Mouse (Mus musculus) left cerebral cortex, adult 2 months (tissue): ENCODE measurements at regions not wholly inside any gene's neighbourhood (a gene's known extent, or its start where the extent isn't known, plus 50 kb on each side); places are given as distances from the start of the nearest gene placed in this dataset.

Experiments
- DNase-seq, 2 experiments: peaks; one replicate each; pipeline ENCODE4 v3.0.0; 2021 to 2022; ENCODE audit warnings: low spot score in 2 of 2, mixed read lengths in 1 of 2; ENCODE audit errors: extremely low spot score in 1 of 2
- H3K27ac ChIP-seq: fragments of 200-600 bp; 2 replicates; pipeline ENCODE4 v1.8.1; 2022
- H3K4me3 ChIP-seq: fragments of 200-600 bp; 2 replicates; pipeline ENCODE4 v1.8.1; 2022
- CTCF ChIP-seq: fragments of 200-600 bp; IDR thresholded peaks from 2 replicates; pipeline ENCODE4 v1.8.1; 2022; ENCODE audit warnings: antibody characterized with exemption, mild to moderate bottlenecking, moderate library complexity
- intact Hi-C: fragments of 180-260 bp; cut with DNase I; formaldehyde crosslinking; loops from one replicate; pipeline ENCODE4 v1.15.1; 2025

DNA sequence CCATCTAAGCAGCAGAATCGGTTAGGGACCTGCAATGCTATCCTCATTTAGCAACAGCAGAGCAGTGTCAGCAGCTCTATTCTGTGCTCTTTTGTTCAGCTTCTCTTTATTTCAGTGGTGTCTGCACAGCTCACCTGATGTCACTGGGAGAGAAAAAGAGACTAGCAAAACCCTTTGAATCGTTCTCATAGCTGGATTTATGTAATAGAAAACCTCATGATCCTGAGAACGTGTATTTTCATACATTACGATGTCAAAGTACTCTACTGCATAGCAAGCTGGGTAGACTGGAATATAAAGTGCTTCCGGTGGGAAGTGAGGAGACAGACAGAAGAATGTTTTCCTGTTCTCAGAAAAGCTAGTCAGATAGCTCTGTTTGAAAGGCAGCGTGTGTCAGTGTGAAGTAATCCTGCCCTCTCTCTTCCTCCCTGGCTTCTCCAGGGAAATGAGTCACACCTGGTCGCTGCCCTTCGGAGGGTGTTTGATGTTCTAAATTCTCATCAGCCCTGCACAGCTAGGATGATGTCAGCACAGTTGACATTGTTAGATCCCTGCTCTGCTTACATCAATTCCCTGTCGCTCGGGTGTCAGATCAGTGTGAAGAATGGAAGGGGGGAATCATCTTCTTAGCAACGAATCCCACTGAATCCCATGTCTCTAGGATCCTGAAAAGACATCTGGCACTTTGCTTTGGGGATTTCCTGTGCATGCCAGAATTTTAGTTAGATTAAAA, 129.6 kb upstream of the Zbtb20 start:
- DNase-seq: peak; percentile 29 to 47
- TF ChIP-seq CTCF: no peak
- intact Hi-C loops: loop anchor here (2.0 kb wide), 3 partner anchors 27 to 137 kb away; no protein-coding TSS in a partner anchor
- peak overlapping the region; percentile 72 for H3K27ac ChIP-seq
- H3K4me3 ChIP-seq: no peak overlapping the region

DNA sequence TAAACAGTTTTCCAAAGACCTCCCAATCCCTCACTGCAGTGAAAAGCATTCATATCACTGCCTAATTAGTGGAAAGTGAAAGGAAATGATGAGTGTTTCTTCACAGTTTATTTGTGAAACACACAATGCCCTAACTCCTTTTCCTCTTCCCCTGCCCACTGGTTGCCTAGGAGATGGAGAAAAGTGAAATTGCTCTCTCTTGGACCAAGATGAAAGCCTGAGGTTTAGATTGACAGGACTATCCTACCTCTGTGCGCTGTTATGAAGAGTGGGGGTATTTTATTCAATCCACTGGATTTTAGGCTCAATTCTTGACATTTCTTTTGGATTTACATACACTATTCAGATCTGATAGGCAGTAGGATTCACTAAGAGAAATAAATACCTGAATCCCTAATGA, 132.1 kb upstream of the Zbtb20 start:
- no peak for TF ChIP-seq CTCF
- intact Hi-C loops: no loop called here
- no peak for DNase-seq
- no peak overlapping the region for H3K27ac ChIP-seq
- no peak overlapping the region for H3K4me3 ChIP-seq

DNA sequence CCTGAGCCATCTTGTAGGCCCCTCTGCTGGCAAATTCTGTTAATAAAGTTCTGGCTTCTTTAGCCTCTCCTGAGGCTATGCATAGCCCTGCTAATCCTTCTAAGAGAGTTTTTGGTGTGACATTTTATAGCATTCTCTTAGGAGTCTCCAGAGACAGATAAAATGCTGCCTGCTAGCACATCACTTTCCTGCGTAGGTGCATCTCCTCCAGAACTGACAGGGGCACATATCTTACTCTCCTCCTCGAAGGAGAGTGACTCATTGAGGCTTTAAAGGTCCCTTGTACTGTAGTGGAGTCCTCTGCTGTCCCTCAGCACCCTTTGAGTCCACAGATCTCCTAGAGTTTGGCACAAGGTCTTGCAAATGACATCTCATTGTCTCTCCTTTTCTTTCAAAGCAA, 132.6 kb upstream of the Zbtb20 start:
- no peak for DNase-seq
- TF ChIP-seq CTCF: no peak
- intact Hi-C loops: no loop called here
- H3K4me3 ChIP-seq: no peak overlapping the region
- no peak overlapping the region for H3K27ac ChIP-seq

DNA sequence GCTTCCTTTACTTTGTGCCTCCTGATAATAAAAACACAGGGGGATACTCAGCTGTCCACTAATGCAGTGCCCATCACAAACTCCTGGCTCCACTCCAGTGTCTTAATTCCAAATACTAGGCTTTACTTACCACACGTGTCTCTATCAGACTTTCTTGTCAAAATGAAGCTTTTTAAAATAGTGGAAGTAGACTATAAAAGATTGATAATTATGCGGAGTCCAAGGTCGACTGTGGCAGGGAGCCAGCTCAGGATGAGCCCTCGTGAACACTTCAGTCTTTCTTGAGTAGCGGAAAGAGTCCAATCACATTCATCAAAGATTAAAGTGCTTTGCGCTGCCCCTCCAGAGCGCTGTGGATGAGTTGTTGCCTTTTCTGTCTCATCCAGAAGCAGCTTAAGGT, 147.9 kb upstream of the Zbtb20 start:
- TF ChIP-seq CTCF: no peak
- Histone ChIP-seq H3K27ac (no peak overlapping the region), H3K4me3 (no peak overlapping the region)
- intact Hi-C loops: no loop called here
- DNase-seq: no peak

DNA sequence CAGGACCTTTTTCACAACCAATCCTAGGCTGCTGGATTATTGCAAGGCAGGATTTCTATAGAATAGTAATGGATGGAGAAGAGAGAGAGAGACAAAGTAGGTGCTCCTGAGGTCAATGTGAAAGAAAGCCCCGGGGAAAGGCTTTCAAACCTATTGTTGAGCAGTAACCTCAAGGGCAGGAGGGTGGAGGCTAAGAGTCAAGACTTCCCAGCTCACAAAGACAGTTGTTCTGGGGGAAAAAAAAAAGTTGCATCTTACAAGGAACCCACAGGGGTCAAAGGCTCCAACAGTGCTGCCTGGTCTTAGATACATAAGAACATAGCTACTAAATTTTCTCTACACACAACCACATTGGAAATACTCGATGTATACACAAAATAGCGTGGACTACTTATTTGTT, 155.8 kb upstream of the Zbtb20 start:
- intact Hi-C loops: loop anchor here (2.0 kb wide), 1 partner anchor 25 kb away; no protein-coding TSS in a partner anchor
- no peak for TF ChIP-seq CTCF
- no peak overlapping the region for H3K4me3 ChIP-seq
- no peak for DNase-seq
- H3K27ac ChIP-seq: no peak overlapping the region

DNA sequence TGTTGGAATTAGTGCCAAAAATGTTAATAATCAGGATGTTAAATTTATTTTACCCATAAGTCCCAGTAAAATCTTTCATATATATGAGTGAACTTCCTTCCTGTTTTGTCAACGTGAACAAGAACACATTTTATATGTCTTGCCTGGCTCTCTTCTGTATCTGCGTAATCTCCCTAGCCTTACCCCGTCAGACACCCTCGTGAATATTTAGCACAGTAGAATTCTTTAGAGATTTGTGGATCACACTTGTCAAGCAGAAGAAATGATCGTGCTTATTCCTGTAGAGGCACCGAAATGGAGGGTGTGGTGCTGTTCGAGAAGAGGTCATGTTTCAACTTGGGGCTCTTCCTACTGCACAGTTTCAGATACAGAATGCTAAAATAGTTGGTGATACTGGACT, 157.2 kb upstream of the Zbtb20 start:
- Histone ChIP-seq H3K4me3 (no peak overlapping the region), H3K27ac (peak overlapping the region; percentile 72)
- DNase-seq: no peak
- intact Hi-C loops: loop anchor here (2.0 kb wide), 1 partner anchor 26 kb away; no protein-coding TSS in a partner anchor
- no peak for TF ChIP-seq CTCF

DNA sequence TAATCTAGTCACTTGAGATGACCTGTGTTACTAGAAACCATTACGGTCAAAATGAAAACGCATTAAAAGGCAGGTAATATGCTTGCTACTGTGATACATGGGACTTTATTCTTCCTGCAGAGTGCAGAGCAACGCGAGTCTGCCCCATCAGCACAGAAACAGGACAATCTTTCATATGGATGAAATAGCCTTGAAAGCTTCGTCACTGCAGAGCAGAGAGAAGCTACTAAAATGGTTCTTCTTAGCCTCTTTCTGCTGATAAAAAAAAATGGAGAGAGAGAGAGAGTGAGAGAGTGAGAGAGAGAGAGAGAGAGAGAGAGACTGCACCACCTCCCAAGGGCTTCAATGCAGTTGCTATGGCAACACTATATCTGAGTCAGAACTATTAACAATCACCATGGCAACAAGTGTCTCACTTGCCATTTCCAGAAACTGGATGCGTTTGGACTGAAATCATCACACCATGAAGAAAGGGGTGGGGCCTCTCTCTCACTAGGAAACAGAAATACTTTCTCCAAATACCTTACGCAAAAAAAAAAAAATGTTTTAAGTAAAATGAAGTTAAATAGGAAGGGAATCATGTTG, 157.8 kb upstream of the Zbtb20 start:
- intact Hi-C loops: loop anchor here (2.0 kb wide), 1 partner anchor 27 kb away; no protein-coding TSS in a partner anchor
- Histone ChIP-seq H3K27ac (peak overlapping the region; percentile 89), H3K4me3 (no peak overlapping the region)
- DNase-seq: peak in 1 of 2 experiments; percentile 51
- no peak for TF ChIP-seq CTCF

DNA sequence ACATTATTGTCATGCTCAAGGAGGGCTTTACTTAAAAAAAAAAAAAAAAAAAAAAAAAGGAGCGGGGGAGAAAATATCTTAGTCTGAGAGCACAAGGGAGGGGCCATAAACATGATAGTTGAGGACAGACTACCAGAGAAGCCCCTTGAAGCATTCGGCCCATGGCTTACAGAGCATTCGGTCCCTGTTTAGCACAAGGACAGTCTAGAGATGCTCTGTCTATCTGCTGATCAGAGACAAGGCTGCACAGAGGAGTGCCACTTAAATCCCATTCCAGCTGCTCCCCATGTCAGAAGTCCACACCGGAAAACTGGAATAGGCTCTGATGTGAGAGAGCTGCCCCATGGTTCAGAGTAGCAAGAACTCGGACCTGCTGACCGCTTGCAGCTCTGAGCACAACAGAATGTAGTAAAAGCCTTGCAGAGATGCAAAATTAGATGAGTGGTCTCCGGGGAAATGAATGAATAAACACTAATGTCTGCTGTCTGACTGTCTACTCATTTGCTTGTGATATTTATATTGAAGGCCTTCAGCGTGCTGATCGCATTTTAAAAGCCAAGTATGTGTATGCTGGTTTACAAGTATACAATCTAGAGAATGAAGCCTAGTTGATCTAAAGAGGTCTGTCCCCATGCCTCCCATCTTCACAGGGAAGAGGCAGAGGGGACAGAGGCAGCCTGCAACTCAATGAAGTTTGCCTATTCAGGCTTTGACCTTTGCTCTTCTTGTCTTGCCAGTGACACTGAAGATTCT, 158.4 kb upstream of the Zbtb20 start:
- Histone ChIP-seq H3K4me3 (no peak overlapping the region), H3K27ac (peak overlapping the region; percentile 89)
- TF ChIP-seq CTCF: no peak
- intact Hi-C loops: no loop called here
- DNase-seq: peak in 1 of 2 experiments; percentile 16

DNA sequence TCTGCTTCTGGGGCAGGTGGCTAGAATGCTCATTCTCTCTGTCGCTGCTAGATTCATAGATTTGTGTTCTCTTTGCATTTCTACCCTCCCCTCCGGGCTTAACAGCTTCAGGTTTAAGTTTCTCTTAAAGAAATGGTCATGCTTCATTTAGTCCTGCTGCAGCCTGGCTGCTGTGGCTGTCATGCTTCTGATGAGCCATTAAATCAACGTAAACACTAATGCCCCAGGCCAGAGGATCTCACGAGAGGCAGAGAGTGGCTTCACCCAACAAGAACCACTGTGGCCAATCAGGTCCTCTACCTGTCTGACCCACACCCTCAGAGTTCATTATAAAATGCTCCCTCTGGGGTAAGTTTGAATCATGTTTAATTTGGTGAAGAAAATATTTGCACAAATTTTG, 173.0 kb upstream of the Zbtb20 start:
- no peak for TF ChIP-seq CTCF

DNA sequence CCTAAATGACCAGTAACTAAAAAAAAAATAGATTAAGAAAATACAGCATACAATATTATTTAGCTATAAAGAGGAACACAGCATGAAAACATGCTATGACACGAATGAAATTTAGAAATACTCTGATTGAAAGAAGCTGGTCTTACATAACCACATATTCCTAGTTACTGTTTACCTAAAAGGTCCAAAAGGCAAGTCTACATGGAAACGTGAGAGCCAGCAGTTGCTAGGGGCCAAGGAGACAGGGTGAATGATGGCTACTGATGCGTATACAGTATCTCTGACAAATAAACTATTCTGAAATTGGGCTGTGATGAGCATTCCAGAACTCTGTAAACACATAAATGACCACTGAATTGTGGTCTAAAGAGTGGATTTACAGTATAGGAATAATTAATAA, 194.5 kb upstream of the Zbtb20 start:
- no peak for DNase-seq
- intact Hi-C loops: no loop called here
- no peak overlapping the region for H3K27ac ChIP-seq
- no peak overlapping the region for H3K4me3 ChIP-seq
- TF ChIP-seq CTCF: no peak

More for the DNA sequence above, 173.0 kb upstream of the Zbtb20 start:
- H3K4me3 ChIP-seq: no peak overlapping the region
- no peak overlapping the region for H3K27ac ChIP-seq
- DNase-seq: no peak
- intact Hi-C loops: no loop called here

DNA sequence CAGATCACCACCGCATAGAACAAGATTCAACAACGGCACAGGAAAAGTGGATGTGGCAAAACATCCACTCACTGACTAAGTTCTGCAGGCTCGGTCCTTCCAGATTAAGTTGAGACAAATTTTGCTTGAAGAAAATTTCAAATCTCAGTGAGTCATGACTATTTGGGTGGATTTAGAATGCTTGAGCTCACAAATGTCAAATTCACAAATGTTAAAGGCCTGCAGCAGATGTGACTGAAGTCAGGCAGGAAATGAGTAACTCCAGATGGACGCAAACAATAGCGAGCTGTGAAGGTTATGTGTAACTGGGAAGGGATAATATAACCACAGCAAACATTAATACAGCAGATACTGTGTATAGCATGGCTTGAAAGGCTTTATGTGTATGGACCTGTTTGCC, 198.5 kb upstream of the Zbtb20 start:
- no peak for DNase-seq
- intact Hi-C loops: no loop called here
- no peak for TF ChIP-seq CTCF
- Histone ChIP-seq H3K27ac (no peak overlapping the region), H3K4me3 (no peak overlapping the region)

DNA sequence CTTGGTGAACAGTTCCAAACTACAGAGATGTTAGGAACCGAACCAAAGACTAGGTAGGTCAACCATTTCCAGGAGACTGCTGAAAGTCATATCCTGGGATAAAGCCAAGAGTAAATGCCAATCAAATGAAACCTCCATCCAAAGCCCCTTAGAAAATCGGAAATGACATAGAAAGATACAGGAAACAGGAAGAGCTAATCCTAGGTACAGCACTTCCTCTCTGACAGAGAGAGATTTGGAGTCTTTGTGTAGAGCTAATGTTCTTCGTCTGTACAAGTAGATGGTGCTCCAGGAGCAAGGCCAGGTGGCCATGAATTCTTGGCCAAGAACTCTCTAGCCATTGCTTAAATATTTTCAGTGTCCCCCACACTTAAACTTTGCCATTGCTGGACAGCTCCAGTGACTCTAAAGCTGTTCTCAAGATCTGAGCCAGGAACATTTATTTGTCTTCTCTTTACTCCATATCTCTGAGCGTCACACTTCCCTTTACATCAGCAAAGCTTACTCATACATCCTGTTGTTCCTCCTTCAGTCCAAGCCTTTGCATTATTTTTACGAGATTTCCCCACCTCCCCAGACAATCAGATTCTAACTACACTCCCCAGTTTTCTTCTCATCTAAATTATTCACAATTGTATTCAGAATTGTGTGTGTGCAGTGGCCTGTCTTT, 199.1 kb upstream of the Zbtb20 start:
- intact Hi-C loops: no loop called here
- no peak for DNase-seq
- TF ChIP-seq CTCF: no peak
- no peak overlapping the region for H3K4me3 ChIP-seq
- H3K27ac ChIP-seq: no peak overlapping the region
